Mouse (Mus musculus) monocyte, adult 2 months (primary cell): ENCODE measurements around the gene Col7a1.
A peak's percentile ranks its signal among the peaks of the same experiment; 100 is the strongest.

Source experiments
- DNase-seq, 2 experiments: peaks; one replicate each; pipeline ENCODE4 v3.0.0; 2022; ENCODE audit warnings: low spot score in 2 of 2, low read depth in 1 of 2

Col7a1 gene

GRCm38 (mm10) chr9:109016973-109017604, 63.7 kb downstream of the Col7a1 start:
- DNase-seq = peak in 1 of 2 experiments; percentile 30

- DNase-seq = peak in 1 of 2 experiments; percentile 64
Observed at GRCm38 (mm10) chr9:109021428-109021827, 68.0 kb downstream of the Col7a1 start.

GRCm38 (mm10) chr9:109022866-109023685, 69.7 kb downstream of the Col7a1 start:
- DNase-seq = peak in 1 of 2 experiments; percentile 51

- DNase-seq = no peak
Observed at GRCm38 (mm10) chr9:109027521-109027920, 74.1 kb downstream of the Col7a1 start.

GRCm38 (mm10) chr9:109028421-109028820, 75.0 kb downstream of the Col7a1 start:
- DNase-seq = no peak

GRCm38 (mm10) chr9:109028919-109029318, 75.5 kb downstream of the Col7a1 start:
- no peak for DNase-seq

GRCm38 (mm10) chr9:109030312-109030711, 76.9 kb downstream of the Col7a1 start:
- DNase-seq = no peak

- no peak for DNase-seq
Observed at GRCm38 (mm10) chr9:109031001-109031400, 77.6 kb downstream of the Col7a1 start.

- DNase-seq = no peak
Observed at GRCm38 (mm10) chr9:109031686-109032085, 78.3 kb downstream of the Col7a1 start.

GRCm38 (mm10) chr9:109032435-109032834, 79.0 kb downstream of the Col7a1 start:
- DNase-seq = no peak
